Mouse (Mus musculus): ENCODE measurements around the gene Trip10. TPM values are rescaled to one million over a fixed set of nuclear protein-coding genes. Genes with fewer than 3 reads are reported as not detected.

Trip10 gene
- 10 to 100 TPM; 10.8 to 14.3 TPM for total RNA-seq (2023)

GRCm38 (mm10) chr17:57249186-57250181 lies at the start of gene Trip10:
Gene Trip10, plus strand, starts transcription at chr17:57249455.

GRCm38 (mm10) chr17:57228014-57228413 lies 21.2 kb upstream of the Trip10 start, which contains the start of gene C3:
Gene C3, minus strand, starts transcription at chr17:57228136.

GRCm38 (mm10) chr17:57248201-57248699 lies 1.0 kb upstream of the Trip10 start, which contains the start of gene Gpr108:
Gene Gpr108, minus strand, starts transcription at chr17:57248446.

GRCm38 (mm10) chr17:57278943-57279590 lies 29.8 kb downstream of the Trip10 start, which contains the start of gene Vav1:
Gene Vav1, plus strand, starts transcription at chr17:57279100.

Other genes starting within 250 kb of the Trip10 start
- gene Pspn, start 249.4 kb upstream of the Trip10 start, total RNA-seq (2023) = not detected
- gene Gtf2f1, start 238.2 kb upstream of the Trip10 start, total RNA-seq (2023) = 10 to 100 TPM; 45.6 to 53.8 TPM
- not detected for gene Gm17949, start 238.0 kb upstream of the Trip10 start, total RNA-seq (2023)
- gene Khsrp, start 217.9 kb upstream of the Trip10 start, total RNA-seq (2023) = 100 to 1,000 TPM; 141 to 144 TPM
- gene Slc25a41, start 207.8 kb upstream of the Trip10 start, total RNA-seq (2023) = not detected
- 10 to 100 TPM; 13.3 to 14.6 TPM for gene Crb3, start 190.3 kb upstream of the Trip10 start, total RNA-seq (2023)
- gene Slc25a23, start 189.6 kb upstream of the Trip10 start, total RNA-seq (2023) = 10 to 100 TPM; 20.6 to 25.6 TPM
- 100 to 1,000 TPM; 181 to 207 TPM for gene Dennd1c, start 170.9 kb upstream of the Trip10 start, total RNA-seq (2023)
- under 1 TPM; 0.46 to 0.50 TPM for gene Tubb4a, start 161.7 kb upstream of the Trip10 start, total RNA-seq (2023)
- under 1 TPM; 0.55 to 0.89 TPM for gene Tnfsf9, start 144.1 kb upstream of the Trip10 start, total RNA-seq (2023)
- not detected for gene Cd70, start 99.7 kb upstream of the Trip10 start, total RNA-seq (2023)
- under 1 TPM in 1 of 2 experiments, not detected in 1; 0.39 TPM for gene Tnfsf14, start 55.3 kb upstream of the Trip10 start, total RNA-seq (2023)
- gene C3, start 21.3 kb upstream of the Trip10 start, total RNA-seq (2023) = 1 to 10 TPM in 1 of 2 experiments, under 1 TPM in 1; 0.59 to 1.2 TPM
- 10 to 100 TPM; 56.4 to 61.4 TPM for gene Gpr108, start 1.0 kb upstream of the Trip10 start, total RNA-seq (2023)
- gene Vav1, start 29.6 kb downstream of the Trip10 start, total RNA-seq (2023) = 100 to 1,000 TPM; 211 to 214 TPM
- 10 to 100 TPM in 1 of 2 experiments, 1 to 10 TPM in 1; 9.8 to 13.6 TPM for gene Adgre1, start 109.2 kb downstream of the Trip10 start, total RNA-seq (2023)